In genomic region chr14:78668291-78668690, GRCm38 (mm10) we compare ENCODE assay signal across 8 mouse cellular contexts.
DNase-seq lines count a peak whose midpoint lies in the region; ATAC-seq and TF ChIP-seq lines count a peak whose summit lies in the region.

No protein-coding gene starts in this region.

- H3K27me3 ChIP-seq in MEL (ENCODE audit: control insufficient read depth in 1 of 2, insufficient read depth in 2 of 2, low read length in 2 of 2): no peaks in the 10 kb centered on the region; a peak in 1 of 4 replicates
- no peaks in the 10 kb centered on the region for H3K27me3 ChIP-seq in forebrain, embryonic 12.5 days
- no peaks in the 10 kb centered on the region for H3K27me3 ChIP-seq in hindbrain, embryonic 11.5 days (ENCODE audit: control insufficient read depth, insufficient read depth, low read length)

- 23% methylated on average over 6 of the region's 6 CpGs for WGBS in forebrain, embryonic 12.5 days
- WGBS in hindbrain, embryonic 11.5 days: 22% methylated on average over 6 of the region's 6 CpGs

- DNase-seq in MEL (ENCODE audit: low read depth, low spot score): peak; percentile 84
- DNase-seq in c-Kit-negative CD71-positive TER-119-positive erythroid progenitor cells, embryonic 14.5 days (ENCODE audit: low read depth, low spot score): peak; percentile 43
- DNase-seq in hindbrain, embryonic 11.5 days (ENCODE audit: low spot score): peak; percentile 88
- DNase-seq in layer of hippocampus, adult 9-11 months: peak; percentile 79
- peak; percentile 94 for DNase-seq in lung, postnatal 36 days
- DNase-seq in retina, postnatal 7 days (ENCODE audit: low read depth, low spot score): peak; percentile 78
- DNase-seq in thymus, postnatal 4 days: peak; percentile 85

- no peaks in the 10 kb centered on the region for H3K36me3 ChIP-seq in MEL (ENCODE audit: control insufficient read depth in 1 of 2, insufficient read depth in 2 of 2, low read length in 2 of 2)
- H3K36me3 ChIP-seq in forebrain, embryonic 12.5 days (replicated peaks): no peaks in the 10 kb centered on the region
- H3K36me3 ChIP-seq in hindbrain, embryonic 11.5 days (ENCODE audit: control insufficient read depth, insufficient read depth, low read length): no peaks in the 10 kb centered on the region

- no peak overlapping the region for H3K27ac ChIP-seq in MEL (ENCODE audit: control insufficient read depth, low read depth, low read length)
- H3K27ac ChIP-seq in forebrain, embryonic 12.5 days: no peak overlapping the region
- H3K27ac ChIP-seq in hindbrain, embryonic 11.5 days (ENCODE audit: low read depth, low read length): no peak overlapping the region

- H3K9ac ChIP-seq in MEL (ENCODE audit: control insufficient read depth, low read depth, low read length, poor library complexity, severe bottlenecking): no peak overlapping the region
- no peak overlapping the region for H3K9ac ChIP-seq in forebrain, embryonic 12.5 days
- H3K9ac ChIP-seq in hindbrain, embryonic 11.5 days (ENCODE audit: low read depth, low read length): no peak overlapping the region

- TF ChIP-seq RAD21 in MEL (IDR thresholded peaks at IDR 0.05; ENCODE audit: low read depth, low read length): peak; percentile 98

- TF ChIP-seq CTCF in MEL (IDR thresholded peaks at IDR 0.05 in 2 of 3, conservative IDR thresholded peaks at IDR 0.05 in 1 of 3; ENCODE audit: control insufficient read depth in 1 of 3, insufficient read depth in 1 of 3, low read depth in 2 of 3, low read length in 3 of 3, poor library complexity in 1 of 3, severe bottlenecking in 1 of 3): peak; percentile 66 to 95 (median 72)

- no peak for TF ChIP-seq POLR2A in MEL (IDR thresholded peaks at IDR 0.05; ENCODE audit: control insufficient read depth in 1 of 2, insufficient read depth in 1 of 2, low read depth in 1 of 2, low read length in 2 of 2, poor library complexity in 1 of 2)

- no peaks in the 10 kb centered on the region for H3K4me1 ChIP-seq in MEL (ENCODE audit: control insufficient read depth in 1 of 2, insufficient read depth in 2 of 2, low read length in 2 of 2)
- no peaks in the 10 kb centered on the region for H3K4me1 ChIP-seq in forebrain, embryonic 12.5 days
- no peaks in the 10 kb centered on the region for H3K4me1 ChIP-seq in hindbrain, embryonic 11.5 days (replicated peaks; ENCODE audit: control insufficient read depth, insufficient read depth, low read length)

- no peak overlapping the region for H3K4me2 ChIP-seq in forebrain, embryonic 12.5 days
- H3K4me2 ChIP-seq in hindbrain, embryonic 11.5 days (replicated peaks; ENCODE audit: low read depth, low read length): no peak overlapping the region

- H3K4me3 ChIP-seq in MEL (ENCODE audit: control insufficient read depth in 1 of 2, insufficient read depth in 1 of 2, low read depth in 2 of 2, low read length in 2 of 2): no peak overlapping the region
- H3K4me3 ChIP-seq in forebrain, embryonic 12.5 days (replicated peaks): no peak overlapping the region
- no peak overlapping the region for H3K4me3 ChIP-seq in hindbrain, embryonic 11.5 days (ENCODE audit: low read depth, low read length)

- no peak for TF ChIP-seq EP300 in MEL (IDR thresholded peaks at IDR 0.05; ENCODE audit: low read depth in 1 of 2, low read length in 2 of 2)

- no peaks in the 10 kb centered on the region for H3K79me2 ChIP-seq in MEL (ENCODE audit: control insufficient read depth, insufficient read depth, low read length, poor library complexity)

- peak; percentile 74 for ATAC-seq in forebrain, embryonic 12.5 days (ENCODE audit: low FRiP score)
- ATAC-seq in hindbrain, embryonic 11.5 days (ENCODE audit: low FRiP score): peak; percentile 73

- no peaks in the 10 kb centered on the region for H3K9me3 ChIP-seq in MEL (replicated peaks; ENCODE audit: insufficient read depth, low read length)
- no peaks in the 10 kb centered on the region for H3K9me3 ChIP-seq in forebrain, embryonic 12.5 days
- H3K9me3 ChIP-seq in hindbrain, embryonic 11.5 days (ENCODE audit: control insufficient read depth, low read length): no peaks in the 10 kb centered on the region

TF ChIP-seq in MEL, 35 proteins besides CTCF, POLR2A, EP300 and RAD21:
- TF ChIP-seq ZC3H11A (IDR thresholded peaks at IDR 0.05; ENCODE audit: low read depth, low read length): peak; percentile 94
- TF ChIP-seq MAFK (IDR thresholded peaks at IDR 0.05; ENCODE audit: borderline replicate concordance, low read depth, low read length): no peak
- peak; percentile 92 for TF ChIP-seq SMC3 (IDR thresholded peaks at IDR 0.05; ENCODE audit: low read depth, low read length)
- TF ChIP-seq ZNF384 (IDR thresholded peaks at IDR 0.05; ENCODE audit: low read depth, low read length): 0 out of 2 replicates have a peak, but pooled peaks have one; percentile 44
TF ChIP-seq in MEL: peak in this region for 3.

Comparison
In these comparisons a context has a peak if more than half of its experiments do, and no peak if none do; other contexts are left out.
1. DNase-seq: peak in every context shown above with its lines; median percentile 94 in lung, postnatal 36 days; 88 in hindbrain, embryonic 11.5 days; 85 in thymus, postnatal 4 days; 84 in MEL; 79 in layer of hippocampus, adult 9-11 months; 78 in retina, postnatal 7 days; 43 in c-Kit-negative CD71-positive TER-119-positive erythroid progenitor cells, embryonic 14.5 days.